Mouse (Mus musculus) MEL (cell line): ENCODE results near the gene Hspb1. TPM values are rescaled to one million over a fixed set of nuclear protein-coding genes. Genes with fewer than 3 reads are reported as not detected.
A peak's percentile ranks its signal among the peaks of the same experiment; 100 is the strongest.

Source experiments
- DNase-seq: peaks from one replicate; pipeline ENCODE4 v3.0.0; 2011; ENCODE audit warnings: low read depth, low spot score
- H3K27ac ChIP-seq: 2 replicates; pipeline ENCODE4 v1.5.1; 2012; ENCODE audit warnings: low read depth, mild to moderate bottlenecking, control low read depth, low read length, moderate library complexity; ENCODE audit not compliant: control insufficient read depth
- H3K27me3 ChIP-seq, 2 experiments: fragments of 150-350 bp in 1 of 2; sonication (generic) in 1 of 2; 2 replicates each; pipeline ENCODE4 v1.6.1; 2012; ENCODE audit warnings: low read length in 2 of 2, mild to moderate bottlenecking in 2 of 2, improper control_type of control experiment in 1 of 2, moderate library complexity in 1 of 2; ENCODE audit not compliant: insufficient read depth in 2 of 2, control insufficient read depth in 1 of 2
- H3K36me3 ChIP-seq, 2 experiments: 2 replicates each; pipeline ENCODE4 v1.6.1; 2012 to 2014; ENCODE audit warnings: low read length in 2 of 2, improper control_type of control experiment in 1 of 2, inconsistent platforms in 1 of 2, mild to moderate bottlenecking in 1 of 2; ENCODE audit not compliant: insufficient read depth in 2 of 2, control insufficient read depth in 1 of 2
- H3K4me1 ChIP-seq, 2 experiments: fragments of 150-350 bp in 1 of 2; sonication (generic) in 1 of 2; 2 replicates each; pipeline ENCODE4 v1.6.1; 2012; ENCODE audit warnings: low read length in 2 of 2, improper control_type of control experiment in 1 of 2, mild to moderate bottlenecking in 1 of 2; ENCODE audit not compliant: insufficient read depth in 2 of 2, control insufficient read depth in 1 of 2
- H3K4me3 ChIP-seq, 2 experiments: fragments of 150-350 bp in 1 of 2; sonication (generic) in 1 of 2; 2 replicates each; pipeline ENCODE4 v1.5.1; 2012; ENCODE audit warnings: low read depth in 2 of 2, low read length in 2 of 2, mild to moderate bottlenecking in 2 of 2, moderate library complexity in 2 of 2, control low read depth in 1 of 2, improper control_type of control experiment in 1 of 2; ENCODE audit not compliant: control insufficient read depth in 1 of 2, insufficient read depth in 1 of 2
- H3K79me2 ChIP-seq: 2 replicates; pipeline ENCODE4 v1.6.1; 2012; ENCODE audit warnings: mild to moderate bottlenecking, low read length, moderate library complexity; ENCODE audit not compliant: control insufficient read depth, poor library complexity, insufficient read depth
- H3K9ac ChIP-seq: 2 replicates; pipeline ENCODE4 v1.6.1; 2012; ENCODE audit warnings: low read depth, mild to moderate bottlenecking, control low read depth, low read length, moderate library complexity; ENCODE audit not compliant: control insufficient read depth, poor library complexity, severe bottlenecking
- H3K9me3 ChIP-seq: fragments of 150-350 bp; sonication (generic); replicated peaks from 2 replicates; pipeline ENCODE4 v1.6.1; 2012; ENCODE audit warnings: mild to moderate bottlenecking, low read length, improper control_type of control experiment, moderate library complexity; ENCODE audit not compliant: insufficient read depth
- CTCF ChIP-seq, 3 experiments: IDR thresholded peaks in 2 of 3; conservative IDR thresholded peaks in 1 of 3; 2 replicates each; pipeline ENCODE4 v1.5.1; 2011 to 2012; ENCODE audit warnings: low read length in 3 of 3, low read depth in 2 of 3, mild to moderate bottlenecking in 2 of 3, improper control_type of control experiment in 1 of 3, inconsistent platforms in 1 of 3, mixed read lengths in 1 of 3, moderate library complexity in 1 of 3; ENCODE audit not compliant: control insufficient read depth in 1 of 3, insufficient read depth in 1 of 3, poor library complexity in 1 of 3, severe bottlenecking in 1 of 3
- GATA1 ChIP-seq: IDR thresholded peaks from 2 replicates; pipeline ENCODE4 v1.6.1; 2011; ENCODE audit warnings: low read depth, low read length, improper control_type of control experiment
- HCFC1 ChIP-seq: IDR thresholded peaks from 2 replicates; pipeline ENCODE4 v1.6.1; 2012; ENCODE audit warnings: low read depth, mild to moderate bottlenecking, inconsistent platforms, low read length, improper control_type of control experiment, moderate library complexity
- KAT2A ChIP-seq: conservative IDR thresholded peaks from 2 replicates; pipeline ENCODE4 v1.6.1; 2012; ENCODE audit warnings: low read depth, low read length, improper control_type of control experiment, inconsistent platforms
- MAFK ChIP-seq: IDR thresholded peaks from 2 replicates; pipeline ENCODE4 v1.6.1; 2011; ENCODE audit warnings: low read depth, mild to moderate bottlenecking, low read length, improper control_type of control experiment, borderline replicate concordance
- MAZ ChIP-seq: IDR thresholded peaks from 2 replicates; pipeline ENCODE4 v1.6.1; 2012; ENCODE audit warnings: low read depth, mild to moderate bottlenecking, inconsistent platforms, low read length, improper control_type of control experiment
- MYC ChIP-seq: IDR thresholded peaks from 2 replicates; pipeline ENCODE4 v1.6.1; 2011; ENCODE audit warnings: low read depth, mild to moderate bottlenecking, low read length, improper control_type of control experiment, moderate library complexity
- SIN3A ChIP-seq: IDR thresholded peaks from 2 replicates; pipeline ENCODE4 v1.6.1; 2012; ENCODE audit warnings: low read length, improper control_type of control experiment, inconsistent platforms
- UBTF ChIP-seq: IDR thresholded peaks from 2 replicates; pipeline ENCODE4 v1.6.1; 2012; ENCODE audit warnings: low read depth, mild to moderate bottlenecking, inconsistent platforms, low read length, improper control_type of control experiment, moderate library complexity, borderline replicate concordance; ENCODE audit not compliant: insufficient read depth
- ZMIZ1 ChIP-seq: IDR thresholded peaks from 2 replicates; pipeline ENCODE4 v1.6.1; 2012; ENCODE audit warnings: low read depth, mild to moderate bottlenecking, inconsistent platforms, low read length, improper control_type of control experiment, moderate library complexity
- polyA plus RNA-seq, 2 experiments: library from polyadenylated mRNA; stranded (reverse) in 1 of 2; unstranded in 1 of 2; fragments of >175 nt in 1 of 2; fragments of >200 nt in 1 of 2; gene quantifications; 2 replicates each; pipeline versions ENCODE4 v1.2.1 to v1.2.4; 2012; ENCODE audit warnings: low replicate concordance in 2 of 2, low read depth in 1 of 2; ENCODE audit not compliant: insufficient read length in 2 of 2, insufficient read depth in 1 of 2, missing spikeins in 1 of 2
- total RNA-seq: library from RNA; depleted of rRNA; stranded (reverse); fragments of 300-350 nt; gene quantifications from 2 replicates; pipeline ENCODE4 v1.2.3, GENCODE M21; 2012

Hspb1 gene
- total and polyA plus RNA-seq, 3 experiments: not detected

- H3K4me3 ChIP-seq: no peak overlapping the region
Measured at GRCm38 (mm10) chr5:135917327-135918058, 29.8 kb downstream of the Hspb1 start.

GRCm38 (mm10) chr5:135918059-135918437 lies 30.3 kb downstream of the Hspb1 start:
- Histone ChIP-seq H3K27me3 (no peaks in the 10 kb centered on the region), H3K9ac (no peak overlapping the region), H3K27ac (no peak overlapping the region), H3K36me3 (peaks cover 7 to 44% of the 10 kb centered on the region in 2 experiments), H3K4me3 (no peak overlapping the region), H3K79me2 (peaks cover 83% of the 10 kb centered on the region), H3K4me1 (no peaks in the 10 kb centered on the region; a peak in 1 of 4 replicates), H3K9me3 (no peaks in the 10 kb centered on the region)
- peak; percentile 36 for DNase-seq
- no peak for TF ChIP-seq SIN3A
- TF ChIP-seq MYC: no peak
- no peak for TF ChIP-seq ZMIZ1
- TF ChIP-seq UBTF: no peak
- TF ChIP-seq KAT2A: no peak
- no peak for TF ChIP-seq HCFC1
- no peak; a peak in 1 of 6 replicates for TF ChIP-seq CTCF (IDR thresholded peaks at IDR 0.05 in 2 of 3, conservative IDR thresholded peaks at IDR 0.05 in 1 of 3; ENCODE audit: control insufficient read depth in 1 of 3, insufficient read depth in 1 of 3, low read depth in 2 of 3, low read length in 3 of 3, poor library complexity in 1 of 3, severe bottlenecking in 1 of 3)

More at GRCm38 (mm10) chr5:135917327-135918058, 29.8 kb downstream of the Hspb1 start:
- DNase-seq: peak; percentile 57
- no peaks in the 10 kb centered on the region for H3K9me3 ChIP-seq
- H3K27me3 ChIP-seq: no peaks in the 10 kb centered on the region
- H3K4me1 ChIP-seq: no peaks in the 10 kb centered on the region; a peak in 1 of 4 replicates
- H3K36me3 ChIP-seq: peaks cover 7 to 40% of the 10 kb centered on the region in 2 experiments
- H3K27ac ChIP-seq: no peak overlapping the region
- H3K79me2 ChIP-seq: peaks cover 82% of the 10 kb centered on the region
- H3K9ac ChIP-seq: no peak overlapping the region
- no peak for TF ChIP-seq MAFK
- TF ChIP-seq CTCF (IDR thresholded peaks at IDR 0.05 in 2 of 3, conservative IDR thresholded peaks at IDR 0.05 in 1 of 3; ENCODE audit: control insufficient read depth in 1 of 3, insufficient read depth in 1 of 3, low read depth in 2 of 3, low read length in 3 of 3, poor library complexity in 1 of 3, severe bottlenecking in 1 of 3): peak; percentile 46 to 62 (median 58)
- no peak for TF ChIP-seq MAZ

DNA sequence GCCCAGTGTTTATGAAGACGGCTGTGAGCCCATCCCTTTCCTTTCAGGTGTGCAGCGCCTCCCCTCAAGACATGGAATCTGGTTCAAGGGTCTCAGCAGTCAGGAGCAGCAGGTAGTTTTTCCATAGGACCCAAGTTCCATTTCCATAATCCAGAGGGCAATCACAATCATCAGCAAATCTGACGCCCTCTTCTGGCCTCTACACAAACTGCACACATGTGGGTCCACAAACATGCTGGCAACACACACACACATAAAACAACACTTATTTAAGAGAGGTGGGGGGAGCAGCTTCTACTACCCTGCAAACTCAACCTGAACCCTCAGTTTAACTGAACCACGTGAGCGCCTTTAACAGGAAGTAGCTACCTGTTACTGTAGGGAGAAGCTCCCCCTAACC lies 30.9 kb downstream of the Hspb1 start:
- Histone ChIP-seq H3K27me3 (no peaks in the 10 kb centered on the region), H3K9ac (no peak overlapping the region), H3K9me3 (no peaks in the 10 kb centered on the region), H3K27ac (no peak overlapping the region), H3K4me3 (no peak overlapping the region)
- peak; percentile 31 for DNase-seq
- TF ChIP-seq CTCF (IDR thresholded peaks at IDR 0.05 in 2 of 3, conservative IDR thresholded peaks at IDR 0.05 in 1 of 3; ENCODE audit: control insufficient read depth in 1 of 3, insufficient read depth in 1 of 3, low read depth in 2 of 3, low read length in 3 of 3, poor library complexity in 1 of 3, severe bottlenecking in 1 of 3) (peak; percentile 26 to 34 (median 28); a peak in 4 of 6 replicates), GATA1 (no peak)
- TF ChIP-seq, all 39 proteins: peak for 1
- Histone ChIP-seq H3K79me2 (peaks cover 80% of the 10 kb centered on the region), H3K36me3 (peaks cover 7 to 46% of the 10 kb centered on the region in 2 experiments), H3K4me1 (no peaks in the 10 kb centered on the region; a peak in 1 of 4 replicates)
